Mouse (Mus musculus) C2C12 (cell line): ENCODE results near the gene Sh3rf3.

ENCODE experiments used
- CTCF ChIP-seq: IDR thresholded peaks from one replicate; pipeline ENCODE4 v1.5.1; 2011; ENCODE audit not compliant: control insufficient read depth, insufficient read depth, insufficient read length
- MAX ChIP-seq: IDR thresholded peaks from one replicate; pipeline ENCODE4 v1.6.1; 2011; ENCODE audit warnings: mild to moderate bottlenecking, control low read depth
- MYOG ChIP-seq: IDR thresholded peaks from one replicate; pipeline ENCODE4 v1.6.1; 2011; ENCODE audit not compliant: control insufficient read depth, insufficient read length; ENCODE audit errors: extremely low read depth
- USF1 ChIP-seq: IDR thresholded peaks from one replicate; pipeline ENCODE4 v1.6.1; 2011; ENCODE audit warnings: low read depth, mild to moderate bottlenecking, control low read depth, moderate library complexity

DNA sequence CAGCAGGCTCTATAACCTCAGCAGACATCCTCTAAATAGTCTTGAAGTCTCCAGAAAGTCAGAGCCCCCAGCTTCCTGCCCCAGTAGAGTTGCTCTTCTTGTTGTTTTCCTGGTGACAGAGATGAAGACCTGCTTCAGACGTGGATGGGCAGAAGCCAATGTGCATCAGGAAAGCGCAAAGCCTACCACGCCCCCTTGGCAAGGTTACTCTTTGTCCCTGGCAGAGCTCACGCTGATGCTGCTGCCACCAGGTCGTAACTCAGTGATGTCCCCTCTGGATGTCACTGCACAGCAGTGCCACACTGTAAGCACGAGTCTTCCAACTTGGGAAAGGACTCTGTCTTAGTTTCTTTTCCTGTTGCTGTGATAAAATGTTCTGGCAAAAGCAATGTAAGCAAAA, 253.6 kb downstream of the Sh3rf3 start:
- TF ChIP-seq CTCF (no peak), MYOG (no peak), MAX (no peak), USF1 (no peak)
